Mouse (Mus musculus): Measurements from ENCODE around the gene Duox1. TPM values are rescaled to one million over a fixed set of nuclear protein-coding genes. Genes with fewer than 3 reads are reported as not detected.

Gene Duox1
- total RNA-seq (2021): under 1 TPM in 1 of 2 experiments, not detected in 1; 0.06 TPM
- long read RNA-seq, experiment 1: 0 reads
- long read RNA-seq, experiment 2: 0 reads

DNA sequence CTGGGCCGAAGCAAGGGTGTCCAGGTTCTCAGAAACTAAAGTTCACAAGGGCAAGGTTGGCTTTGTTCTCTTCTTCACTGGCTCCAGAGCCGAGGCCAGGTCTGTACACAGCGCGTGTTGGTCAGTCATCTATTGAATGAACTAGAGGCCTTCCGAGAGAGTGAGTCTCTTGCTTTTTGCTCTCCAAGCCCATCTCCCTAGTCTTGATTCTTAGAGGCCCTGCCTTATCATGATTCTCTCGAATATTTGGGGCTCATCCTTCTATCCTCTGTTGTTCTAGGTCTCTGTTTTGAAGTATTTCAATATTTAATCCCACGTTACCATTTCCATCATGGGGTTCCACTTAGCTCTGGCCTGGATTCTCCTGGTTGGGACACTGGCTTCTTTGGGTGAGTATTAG, at the start of gene Duox1:
Gene Duox1 (plus strand): TSS at position 301 of the 400 bp plus-strand sequence.
- DNase-seq (ENCODE audit: low spot score in 2 of 2): no peak

DNA sequence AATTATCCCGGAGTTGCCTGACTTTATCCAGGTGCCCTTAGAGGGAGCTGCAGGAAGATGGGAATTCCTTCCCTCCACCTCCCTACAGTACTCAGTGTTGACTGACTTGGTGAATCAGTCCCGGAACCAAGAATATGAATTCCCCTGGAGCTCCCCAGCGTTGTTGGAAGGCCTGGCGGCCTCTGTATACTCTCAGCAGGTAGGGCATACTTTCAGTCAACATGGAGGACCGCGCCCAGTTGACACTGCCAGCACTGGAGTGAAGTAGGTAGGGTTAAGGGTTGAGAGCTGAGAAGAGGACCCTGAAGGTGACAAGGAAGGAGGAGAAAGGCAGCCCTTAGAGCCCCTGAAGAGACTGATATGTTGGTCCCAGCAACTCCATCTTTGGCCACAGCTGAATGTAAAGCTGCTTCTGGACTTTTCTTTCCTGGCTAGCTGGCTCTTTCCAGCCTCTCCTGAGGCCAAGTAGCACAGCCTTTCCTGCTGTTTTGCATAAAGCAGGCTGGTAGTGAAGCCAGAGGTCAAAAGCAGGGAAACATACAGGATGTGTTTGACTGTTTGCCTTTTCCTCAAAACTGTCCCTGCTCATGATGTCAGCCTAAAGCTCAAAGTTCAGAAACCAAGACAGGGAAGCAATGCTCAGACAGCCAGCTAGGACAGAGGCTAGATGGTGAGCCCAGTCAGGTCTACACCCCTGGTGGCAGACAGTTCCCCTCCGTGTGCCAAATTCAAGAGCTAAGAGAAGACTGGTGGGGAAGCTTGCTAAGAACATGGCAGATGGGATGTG, 48.9 kb upstream of the Duox1 start:
- no peak for DNase-seq (ENCODE audit: low spot score in 2 of 2)

DNA sequence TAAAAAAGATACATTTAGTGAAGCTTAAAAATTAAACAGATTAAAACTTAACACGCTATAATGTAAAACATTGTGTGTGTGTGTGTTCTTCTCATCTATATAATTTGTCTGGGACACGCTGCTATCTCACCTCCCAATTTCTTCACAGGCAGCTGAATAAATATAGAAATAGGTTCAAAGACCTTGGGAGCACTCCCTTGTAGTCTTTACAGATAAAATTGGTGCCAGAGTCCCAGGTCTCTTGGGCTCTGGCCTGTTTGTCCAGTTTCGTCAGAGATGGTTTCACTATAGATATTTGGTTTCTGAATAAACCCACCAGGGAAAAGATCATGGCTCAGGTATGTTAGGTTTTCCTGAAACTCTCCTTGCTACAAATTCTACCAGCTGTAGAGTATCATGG, 36.7 kb upstream of the Duox1 start:
- no peak for DNase-seq (ENCODE audit: low spot score in 2 of 2)

DNA sequence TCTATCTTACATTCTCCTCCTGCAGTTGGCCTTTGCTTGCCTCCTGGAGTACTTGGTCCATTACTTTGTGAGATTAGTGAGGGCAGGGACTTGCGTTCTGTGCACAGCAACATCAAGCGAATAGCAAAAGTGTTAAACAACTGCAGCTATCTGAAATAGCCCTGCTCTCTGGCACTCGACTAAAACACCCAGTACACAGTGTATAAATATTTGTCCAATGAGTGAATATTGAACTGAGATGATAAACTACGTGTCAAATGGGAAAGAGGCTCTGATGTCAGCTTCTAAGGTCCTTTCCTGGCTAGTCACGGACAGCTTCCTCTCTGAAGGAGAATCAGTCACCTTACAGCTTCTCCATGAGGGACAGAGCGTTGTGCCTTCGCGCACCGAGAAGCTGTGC, 31.4 kb upstream of the Duox1 start:
- DNase-seq (ENCODE audit: low spot score in 2 of 2): no peak

DNA sequence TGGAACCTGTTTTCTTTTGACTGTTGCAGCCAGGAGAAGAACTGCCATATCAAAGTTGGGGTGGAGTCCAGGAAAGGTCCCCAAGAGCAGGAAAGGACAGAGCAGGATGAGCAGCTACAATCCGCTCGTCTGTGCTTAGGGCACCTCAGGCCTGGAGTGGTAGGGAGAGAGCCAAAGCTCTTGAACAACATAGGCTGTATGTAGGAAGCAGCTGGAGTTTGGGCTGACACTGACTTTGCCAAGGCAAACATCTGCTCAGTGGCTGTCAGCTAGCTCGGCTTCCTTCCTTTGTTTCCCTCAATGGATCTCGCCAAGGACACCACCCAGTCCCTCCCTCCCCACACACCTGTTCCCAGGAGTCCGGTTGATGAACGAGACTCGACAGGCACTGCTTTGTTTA, 29.3 kb upstream of the Duox1 start:
- DNase-seq (ENCODE audit: low spot score in 2 of 2): no peak

DNA sequence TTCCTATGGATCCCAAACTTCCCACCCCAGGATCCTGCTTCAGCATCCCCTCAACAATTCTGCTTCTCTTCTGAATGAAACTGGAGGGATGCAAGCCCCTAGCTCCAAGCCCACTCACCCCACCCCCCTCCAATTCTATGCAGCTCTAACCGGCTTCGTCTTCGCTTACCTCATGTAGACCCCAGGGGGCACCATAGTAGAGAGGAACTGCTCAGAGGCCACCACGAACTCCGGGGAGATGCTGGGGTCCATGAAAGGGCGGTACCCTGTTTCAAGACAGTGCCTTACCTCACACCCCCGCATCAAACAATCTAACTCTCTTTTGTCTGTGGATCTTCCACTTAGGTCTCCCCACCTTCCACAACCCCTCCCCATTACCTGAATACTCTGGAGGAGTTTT, 20.6 kb upstream of the Duox1 start:
- no peak for DNase-seq (ENCODE audit: low spot score in 2 of 2)

DNA sequence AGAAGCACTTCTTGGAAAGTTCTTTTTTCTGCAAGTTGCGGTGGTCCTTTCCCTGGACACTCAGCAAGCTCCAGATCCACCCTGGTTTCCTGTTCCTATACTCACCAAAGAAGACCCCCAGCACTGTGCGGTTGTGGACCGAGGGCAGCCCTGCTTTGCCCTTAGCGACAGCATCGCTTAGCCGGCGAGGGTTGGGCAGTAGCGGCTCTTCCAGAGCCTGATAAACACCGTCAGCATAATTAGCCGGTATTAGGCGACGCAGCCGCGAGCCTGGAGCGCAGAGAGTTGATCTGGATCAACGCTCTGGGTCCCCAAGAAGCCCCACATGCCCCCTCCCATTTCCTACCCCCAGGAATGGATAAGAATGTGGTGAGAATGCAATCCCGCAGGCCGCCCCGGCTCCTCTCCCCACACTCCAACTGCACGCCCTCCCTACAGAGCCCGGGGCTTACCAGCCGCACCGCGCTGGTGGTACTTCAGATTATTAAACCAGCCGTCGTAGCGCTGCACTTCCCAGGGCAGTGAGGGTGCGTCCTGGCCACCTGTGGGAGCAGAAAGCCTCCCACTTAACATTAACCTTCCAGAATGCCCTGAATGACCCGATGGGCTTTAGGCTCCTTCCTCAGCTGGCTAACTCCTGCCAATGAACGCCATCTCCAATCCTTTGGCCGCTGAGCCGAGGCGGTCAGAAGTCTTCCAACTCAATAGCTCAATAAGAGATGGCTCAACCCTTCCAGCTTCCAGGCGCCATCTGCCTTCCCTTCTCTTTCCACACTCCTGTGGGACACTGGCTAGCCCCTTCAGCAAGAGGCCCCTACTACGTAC, 18.0 kb upstream of the Duox1 start:
- no peak for DNase-seq (ENCODE audit: low spot score in 2 of 2)

DNA sequence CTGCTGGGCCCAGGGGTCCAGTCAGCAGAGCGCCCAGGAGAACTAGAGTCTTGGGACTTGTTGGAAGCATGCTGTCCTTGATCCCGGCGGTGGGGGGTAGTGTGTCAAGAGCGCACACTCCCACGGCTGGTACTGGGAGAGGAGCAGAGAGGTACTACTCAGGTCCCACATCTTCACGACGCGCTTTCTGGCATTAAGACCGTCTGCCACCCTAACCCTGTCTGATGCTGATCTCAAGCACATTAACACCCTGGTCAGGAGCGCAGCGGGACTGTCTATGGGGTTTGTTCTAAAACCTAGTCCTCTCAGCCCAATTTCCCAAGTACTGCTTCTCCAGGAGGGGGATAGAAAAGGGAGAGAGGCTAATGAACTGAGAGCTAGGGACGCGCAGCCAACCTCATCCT, 17.4 kb upstream of the Duox1 start, which contains the start of gene Duox2:
Gene Duox2 (minus strand): TSS at position 354 of the 404 bp plus-strand sequence.
- no peak for DNase-seq (ENCODE audit: low spot score in 2 of 2)

DNA sequence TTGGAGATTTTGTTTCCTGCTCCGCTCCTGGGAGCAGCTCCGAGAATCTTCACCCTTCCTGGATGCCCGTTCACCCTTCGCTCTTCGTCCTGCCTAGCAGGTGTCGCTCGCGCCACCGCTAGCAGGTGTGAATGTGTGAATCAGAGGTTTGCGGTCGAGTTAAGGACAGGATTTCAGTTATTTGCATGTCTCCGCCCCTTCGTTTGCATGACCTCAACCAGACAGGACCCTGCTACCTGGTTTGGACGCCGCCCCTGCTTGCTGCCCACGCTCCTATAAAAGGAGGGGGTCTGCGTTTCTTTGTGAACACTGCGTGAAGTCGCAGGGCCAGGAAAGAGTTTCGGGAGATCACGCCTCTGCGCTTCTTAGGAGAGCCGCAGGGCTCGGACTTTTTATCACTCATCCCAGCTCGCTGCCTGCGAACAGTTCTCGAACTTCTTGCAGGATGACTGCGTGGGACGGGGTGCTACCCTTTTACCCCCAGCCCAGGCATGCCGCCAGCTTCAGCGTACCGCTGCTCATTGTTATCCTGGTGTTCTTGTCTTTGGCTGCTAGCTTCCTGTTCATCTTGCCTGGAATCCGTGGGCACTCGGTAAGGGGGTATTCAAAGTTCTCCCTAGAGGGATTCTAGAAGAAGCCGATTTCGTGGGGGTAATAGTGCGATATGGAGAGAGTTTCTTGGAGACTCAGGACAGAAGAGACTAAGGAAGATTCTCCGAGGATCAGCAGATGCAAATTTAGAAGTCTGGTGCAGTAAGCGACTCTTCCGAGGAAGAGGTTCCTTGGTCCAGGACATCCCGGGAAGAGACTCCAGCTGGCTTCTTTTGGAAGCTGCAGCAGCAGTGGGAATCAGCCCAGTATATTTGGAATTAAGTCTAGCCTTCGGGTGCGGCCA, 16.6 kb upstream of the Duox1 start, which contains the start of gene Duoxa2:
Gene Duoxa2 (plus strand): TSS at position 305 of the 895 bp plus-strand sequence.
- no peak for DNase-seq (ENCODE audit: low spot score in 2 of 2)

DNA sequence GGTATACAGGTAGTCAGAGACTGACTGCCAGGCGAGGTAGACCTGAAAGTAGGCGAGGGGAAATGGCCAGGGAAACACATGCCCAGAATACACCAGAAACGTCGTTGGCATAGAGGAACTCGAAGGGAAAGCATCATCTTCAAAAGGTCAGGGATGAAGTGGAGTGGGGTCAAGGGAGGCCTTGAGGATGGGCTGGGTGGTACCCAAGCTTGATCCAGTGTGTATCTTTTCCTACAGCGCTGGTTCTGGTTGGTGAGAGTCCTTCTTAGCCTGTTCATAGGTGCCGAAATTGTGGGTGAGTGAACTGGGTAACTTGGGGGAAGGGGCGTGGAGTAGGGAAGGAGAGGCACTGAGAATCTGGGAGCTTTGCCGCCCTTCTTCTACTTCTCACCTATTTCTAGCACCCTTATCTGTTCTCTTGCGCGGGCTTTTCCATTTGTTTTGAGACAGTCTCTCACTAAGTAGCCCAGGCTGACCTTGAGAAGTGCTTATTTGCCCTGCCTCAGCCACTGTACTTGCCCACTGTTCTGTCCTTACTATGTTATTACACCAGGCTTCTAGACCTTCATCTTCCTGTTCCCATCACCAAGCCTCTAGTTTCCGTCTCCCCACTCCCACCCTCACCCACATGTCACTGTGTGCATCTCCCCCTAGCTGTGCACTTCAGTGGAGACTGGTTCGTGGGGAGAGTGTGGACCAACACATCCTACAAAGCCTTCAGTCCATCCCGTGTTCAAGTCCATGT, 15.4 kb upstream of the Duox1 start:
- DNase-seq (ENCODE audit: low spot score in 2 of 2): no peak

DNA sequence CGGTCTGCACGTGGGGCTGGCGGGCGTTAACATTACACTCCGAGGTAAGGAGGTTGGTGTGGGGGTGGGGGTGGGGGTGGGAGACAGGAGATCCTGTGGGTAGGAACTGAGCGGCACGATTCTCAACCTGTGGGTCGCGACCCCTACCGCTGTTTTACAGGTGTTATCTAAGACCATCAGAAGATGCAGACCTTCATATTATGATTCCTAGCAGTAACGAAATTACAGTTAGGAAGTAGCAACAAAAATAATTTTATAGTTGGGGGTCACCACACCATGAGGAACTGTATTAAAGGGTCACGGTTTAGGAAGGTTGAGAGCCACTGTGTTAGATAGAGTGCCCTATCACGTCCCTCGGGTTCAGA, 14.8 kb upstream of the Duox1 start:
- no peak for DNase-seq (ENCODE audit: low spot score in 2 of 2)

DNA sequence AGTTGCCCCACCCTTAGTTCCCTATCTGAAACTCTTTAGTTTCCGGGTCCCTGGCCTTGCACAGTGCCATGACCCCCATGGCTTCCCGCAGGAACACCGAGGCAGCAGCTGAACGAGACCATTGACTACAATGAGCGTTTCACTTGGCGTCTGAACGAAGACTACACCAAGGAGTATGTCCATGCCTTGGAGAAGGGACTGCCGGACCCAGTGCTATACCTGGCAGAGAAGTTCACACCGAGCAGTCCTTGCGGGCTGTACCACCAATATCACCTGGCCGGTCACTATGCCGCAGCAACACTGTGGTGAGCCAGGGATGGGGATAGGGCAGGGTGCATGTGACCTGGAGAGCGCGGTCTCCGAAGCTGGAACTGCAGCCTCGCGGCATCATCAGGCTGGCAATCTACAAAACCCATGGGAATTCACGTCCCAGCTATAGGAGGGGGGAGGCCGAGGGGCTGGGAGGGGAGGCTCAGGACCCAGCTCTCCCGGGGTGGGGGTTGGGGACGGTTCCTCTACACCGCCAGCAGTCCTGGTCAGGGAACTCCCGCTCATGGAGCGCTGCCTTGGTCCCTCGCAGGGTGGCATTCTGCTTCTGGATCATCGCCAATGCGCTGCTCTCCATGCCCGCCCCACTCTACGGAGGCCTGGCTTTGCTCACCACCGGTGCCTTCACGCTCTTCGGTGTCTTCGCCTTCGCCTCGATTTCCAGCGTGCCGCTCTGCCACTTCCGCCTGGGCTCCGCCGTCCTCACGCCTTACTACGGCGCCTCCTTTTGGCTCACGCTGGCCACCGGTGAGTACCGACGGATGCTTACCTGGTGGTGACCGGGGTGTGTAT, 14.2 kb upstream of the Duox1 start:
- DNase-seq (ENCODE audit: low spot score in 2 of 2): no peak

DNA sequence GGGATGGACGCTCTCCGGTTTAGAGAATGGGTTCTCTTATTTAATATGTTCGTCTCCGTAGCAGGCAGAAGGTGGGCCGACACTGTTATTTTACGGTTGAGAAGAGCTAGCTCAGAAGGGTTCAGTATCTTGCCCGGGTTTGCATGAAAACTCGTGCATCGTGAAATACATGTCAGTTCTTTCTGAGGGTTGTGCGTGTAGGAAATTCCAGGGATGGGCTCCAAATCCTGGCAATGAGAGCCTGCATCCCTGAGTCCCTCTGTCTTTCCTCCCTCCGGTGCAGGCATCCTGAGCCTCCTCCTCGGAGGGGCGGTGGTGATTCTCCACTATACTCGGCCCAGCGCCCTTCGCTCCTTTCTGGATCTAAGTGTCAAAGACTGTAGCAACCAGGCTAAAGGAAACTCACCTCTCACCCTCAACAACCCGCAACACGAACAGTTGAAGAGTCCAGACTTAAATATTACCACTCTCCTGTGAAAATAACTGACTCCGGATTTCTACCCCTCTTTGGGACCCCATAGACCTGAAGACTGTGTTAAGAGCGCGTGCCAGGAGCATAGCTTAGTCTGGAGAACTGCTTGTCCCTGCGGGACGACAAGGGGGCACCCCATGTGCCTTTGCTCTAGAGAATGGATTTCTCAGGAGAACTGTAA, 13.4 kb upstream of the Duox1 start:
- no peak for DNase-seq (ENCODE audit: low spot score in 2 of 2)

DNA sequence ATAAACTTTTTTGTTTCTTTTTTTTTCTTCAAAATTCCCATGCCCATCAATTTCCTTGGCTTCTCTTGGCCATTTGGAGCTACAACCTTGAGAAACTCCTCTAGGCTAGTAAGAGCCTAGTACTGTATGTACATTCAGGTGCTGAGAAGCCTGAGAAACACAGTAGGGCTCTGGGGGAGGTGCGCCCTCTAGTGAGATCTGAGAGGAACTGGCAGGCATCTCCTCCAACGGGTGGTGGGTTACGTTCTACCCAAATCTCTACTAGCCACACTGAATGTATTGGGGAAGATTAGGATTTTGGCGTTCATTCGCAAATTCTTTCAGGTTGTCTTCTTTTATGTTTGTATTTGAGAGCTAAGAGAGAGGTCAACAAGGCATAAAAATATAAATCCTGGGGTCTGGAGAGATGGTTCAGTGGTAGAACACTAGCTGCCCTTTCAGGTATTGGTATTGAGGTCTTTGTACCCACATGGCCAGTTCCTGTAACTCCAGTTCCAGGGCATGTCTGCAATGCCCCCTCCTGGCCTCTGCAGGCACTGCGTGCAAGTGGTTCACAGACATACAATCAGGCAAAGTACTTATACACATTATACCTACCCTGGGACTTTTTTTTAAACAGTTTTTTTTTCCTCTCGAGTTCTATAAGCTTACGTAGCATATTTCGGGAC, 12.8 kb upstream of the Duox1 start:
- DNase-seq (ENCODE audit: low spot score in 2 of 2): peak in 1 of 2 experiments; percentile 29

DNA sequence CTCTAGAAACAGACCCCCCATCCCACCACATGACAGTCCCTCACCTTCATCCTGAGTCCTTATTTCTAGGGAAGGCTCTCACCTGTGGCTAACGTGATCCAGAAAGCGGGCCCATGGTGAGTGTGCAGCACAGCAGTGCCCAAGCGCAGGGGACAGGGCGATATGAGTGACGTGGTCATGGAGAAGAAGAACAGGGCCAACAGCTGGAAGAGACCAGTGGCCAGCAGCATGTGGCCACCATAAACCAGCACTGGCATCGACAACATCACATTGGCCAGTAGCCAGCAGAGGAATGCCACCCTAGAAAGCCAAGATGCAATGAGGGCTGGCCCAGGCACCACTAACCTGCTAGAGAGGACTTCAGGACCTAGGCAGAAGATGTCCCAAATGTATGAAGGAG, 10.9 kb upstream of the Duox1 start:
- no peak for DNase-seq (ENCODE audit: low spot score in 2 of 2)

DNA sequence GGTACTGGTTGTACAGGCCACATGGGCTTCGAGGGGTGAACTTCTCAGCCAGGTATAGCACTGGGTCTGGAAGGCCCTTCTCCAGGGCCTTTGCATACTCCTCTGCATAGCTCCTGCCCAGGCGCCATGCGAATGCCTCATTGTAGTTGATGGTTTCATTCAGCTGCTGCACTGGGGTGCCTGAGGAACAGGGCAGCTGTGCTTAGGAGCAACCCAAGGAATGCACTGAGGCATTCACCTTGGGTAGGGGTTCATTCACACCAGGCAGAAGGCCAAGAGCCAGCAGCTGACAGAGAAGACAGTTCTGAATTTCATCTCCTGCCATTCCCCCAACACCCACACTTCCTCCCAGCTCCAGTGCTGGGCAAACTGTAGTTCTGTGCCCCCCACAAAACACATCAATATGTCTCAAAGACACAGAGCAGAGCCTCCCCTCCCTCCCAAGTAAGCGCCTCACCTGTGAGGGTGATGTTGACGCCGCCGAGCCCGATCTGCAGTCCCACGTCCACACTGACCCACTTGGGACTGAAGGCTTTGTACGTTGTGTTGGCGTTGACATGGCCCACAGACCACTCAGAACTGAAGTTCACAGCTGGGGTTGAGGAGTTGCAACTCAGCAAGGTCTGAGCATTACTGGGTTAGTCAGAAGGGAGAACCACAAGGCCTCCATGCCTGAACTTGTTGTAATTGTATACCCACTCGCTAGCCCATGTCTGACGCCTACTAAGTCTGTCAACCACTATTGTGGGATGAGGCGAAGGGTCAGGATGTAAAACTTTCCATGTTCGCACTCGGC, 10.2 kb upstream of the Duox1 start:
- DNase-seq (ENCODE audit: low spot score in 2 of 2): no peak

DNA sequence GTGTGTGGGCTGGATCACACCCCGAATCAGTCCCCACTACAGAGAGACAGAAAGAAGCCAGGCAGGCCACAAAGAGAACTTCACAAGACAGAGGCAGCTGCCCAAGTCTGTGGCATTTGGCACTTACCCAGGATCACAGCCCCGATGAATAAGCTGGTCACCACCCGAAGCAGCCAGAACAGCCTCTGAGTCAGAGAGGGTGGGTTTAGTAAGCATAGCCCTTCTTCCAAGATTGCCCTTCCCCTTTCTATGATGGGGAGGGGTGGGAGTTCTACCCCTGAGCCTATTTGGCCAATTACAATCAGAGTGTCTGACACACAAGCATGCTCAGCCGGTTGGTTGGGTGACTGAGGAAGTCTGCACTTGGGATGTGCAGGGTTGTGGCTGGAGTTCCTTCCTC, 9.3 kb upstream of the Duox1 start:
- DNase-seq (ENCODE audit: low spot score in 2 of 2): no peak

DNA sequence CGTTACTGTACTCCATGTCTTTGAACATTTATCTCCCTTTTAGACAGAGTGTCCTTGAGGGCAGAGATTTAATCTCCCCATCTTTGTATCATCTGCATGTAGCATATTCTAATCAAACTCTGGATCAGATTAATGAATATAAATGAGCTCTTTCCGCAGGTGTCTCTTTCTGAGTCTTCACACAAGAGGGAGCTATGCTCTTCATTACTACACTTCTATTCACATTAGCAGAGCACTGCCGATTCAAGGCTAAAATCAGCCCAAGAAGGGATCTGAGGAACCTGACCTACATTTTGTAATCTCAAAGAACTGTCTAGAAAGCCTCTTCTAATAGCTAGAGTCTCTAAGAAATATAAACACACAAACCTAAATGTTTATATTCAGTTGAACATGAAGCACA, 5.8 kb upstream of the Duox1 start:
- DNase-seq (ENCODE audit: low spot score in 2 of 2): no peak

All from adrenal gland, postnatal 4 days (tissue).